Mouse (Mus musculus) CD4-positive, CD25-positive, alpha-beta regulatory T cell, adult 4 months (primary cell): ENCODE measurements around the gene Pi4kb. TPM values are rescaled to one million over a fixed set of nuclear protein-coding genes. Genes with fewer than 3 reads are reported as not detected.

Experiments
- ATAC-seq: one replicate; pipeline ENCODE4 v1.8.0; 2017
- polyA plus RNA-seq, 2 experiments: library from polyadenylated mRNA; unstranded; fragments of 100-300 nt; shearing (Covaris generic); gene quantifications; one replicate each; pipeline ENCODE4 v1.2.1; 2017

Pi4kb gene
- polyA plus RNA-seq, 2 experiments from 2014 or later = 9.4 to 17.1 TPM

DNA sequence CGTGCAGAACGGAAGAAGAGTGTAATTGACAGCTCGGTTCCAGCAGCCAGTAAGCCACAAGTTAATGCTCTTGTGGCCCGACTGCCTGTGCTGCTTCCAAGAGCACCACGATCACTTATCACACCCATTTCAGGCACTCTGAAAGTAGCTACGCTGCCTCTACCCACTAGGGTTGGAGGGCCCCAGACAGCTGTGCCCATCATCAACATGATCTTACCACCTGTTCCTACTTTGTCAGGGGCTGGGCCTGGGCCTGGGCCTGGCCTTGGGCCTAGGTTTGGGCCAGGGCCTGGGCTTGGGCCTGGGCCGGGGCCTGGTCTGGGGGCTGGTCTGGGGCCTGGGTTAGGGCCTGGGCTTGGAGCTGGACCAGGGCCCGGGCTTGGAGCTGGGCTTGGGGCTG, 16.2 kb upstream of the Pi4kb start:
- no peak for ATAC-seq

GRCm38 (mm10) chr3:94959871-94960270, 14.7 kb upstream of the Pi4kb start:
- ATAC-seq = no peak

GRCm38 (mm10) chr3:94960322-94960721, 14.2 kb upstream of the Pi4kb start:
- ATAC-seq = no peak

DNA sequence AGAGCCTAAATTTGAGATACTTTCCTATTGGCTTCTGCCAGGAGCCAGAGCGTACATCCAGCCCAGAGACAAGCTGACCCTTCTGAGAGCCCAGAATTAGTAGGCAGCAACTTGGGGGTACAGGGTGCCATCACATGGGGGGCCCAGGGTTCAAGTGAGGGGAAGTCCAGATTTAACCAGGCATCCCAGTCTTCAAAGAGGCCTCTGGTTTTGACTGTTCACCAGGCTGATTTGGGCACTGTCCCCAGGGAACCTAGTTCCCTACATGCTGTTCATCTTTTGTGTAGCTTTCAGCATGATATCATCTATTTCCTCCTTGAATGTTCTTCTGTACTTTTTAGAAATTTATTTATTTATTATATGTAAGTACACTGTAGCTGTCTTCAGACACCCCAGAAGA, 9.5 kb upstream of the Pi4kb start:
- no peak for ATAC-seq

DNA sequence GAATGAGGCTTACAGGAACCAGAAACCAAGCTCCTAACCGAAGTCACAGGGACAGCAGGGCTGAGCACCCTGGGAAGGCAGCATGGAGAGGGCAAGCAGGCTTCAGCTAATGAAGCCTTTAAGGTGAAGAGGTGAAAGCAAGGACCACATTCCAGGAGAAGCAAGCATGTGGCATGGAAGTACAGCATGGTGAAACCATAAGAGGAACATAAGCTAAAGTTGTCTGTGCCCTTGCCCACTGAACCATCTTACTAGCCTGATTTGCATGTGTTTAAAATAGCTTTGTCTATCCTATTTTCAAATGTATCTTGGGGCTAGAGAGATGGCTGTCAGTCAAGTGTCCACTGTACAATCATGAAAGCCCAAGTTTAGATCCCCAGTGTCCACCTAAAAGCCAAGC, 8.7 kb upstream of the Pi4kb start:
- no peak for ATAC-seq

DNA sequence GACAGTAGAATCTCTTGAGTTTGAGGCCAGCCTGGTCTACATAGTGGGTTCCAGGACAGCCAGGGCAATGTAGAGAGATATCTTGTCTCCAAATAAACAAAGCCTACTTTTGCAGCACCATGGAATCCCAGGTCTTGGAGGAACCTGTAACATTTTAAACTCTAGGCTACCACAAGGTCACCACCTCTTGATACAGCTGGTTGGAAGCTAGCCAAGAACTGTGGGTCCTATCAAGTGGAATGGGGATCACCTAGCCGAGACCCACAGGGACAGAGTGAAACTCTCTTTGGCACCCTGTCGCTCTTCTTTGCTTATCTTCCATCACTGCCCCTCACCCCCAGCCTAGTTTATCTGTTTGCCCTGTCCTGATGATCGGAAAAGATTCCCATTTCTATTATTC, 2.0 kb upstream of the Pi4kb start:
- no peak for ATAC-seq

GRCm38 (mm10) chr3:94973620-94974019, 911 bp upstream of the Pi4kb start:
- ATAC-seq = no peak

DNA sequence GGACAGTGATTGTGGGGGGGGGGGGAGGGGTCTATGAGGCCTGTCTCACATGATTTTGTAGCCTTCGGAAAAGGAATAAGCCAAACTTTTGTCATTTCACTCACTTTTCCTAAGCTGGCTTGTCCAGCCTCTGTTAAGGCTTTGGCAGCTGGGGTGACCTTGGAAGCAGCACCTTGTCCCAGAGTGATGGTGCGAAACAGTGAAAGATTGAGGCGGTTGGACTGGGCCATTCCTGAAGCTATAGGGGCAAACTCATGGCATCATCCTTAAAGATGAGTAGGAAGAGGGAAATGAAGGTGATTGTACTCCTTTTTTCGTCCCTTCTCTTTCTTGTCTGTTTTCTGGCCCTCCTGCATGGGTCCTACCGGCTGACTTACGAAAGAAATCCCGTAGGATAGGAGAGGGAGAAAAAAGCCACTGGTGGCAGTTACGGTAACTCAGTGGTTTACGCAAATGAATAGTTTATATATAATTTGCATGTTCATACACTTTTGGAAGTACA, 454 bp upstream of the Pi4kb start:
- peak; percentile 7 for ATAC-seq

- ATAC-seq = no peak
Measured at GRCm38 (mm10) chr3:94984312-94984711, 9.8 kb downstream of the Pi4kb start.

- no peak for ATAC-seq
Measured at GRCm38 (mm10) chr3:94985513-94985912, 11.0 kb downstream of the Pi4kb start.

GRCm38 (mm10) chr3:94987578-94987977, 13.0 kb downstream of the Pi4kb start:
- ATAC-seq = no peak

GRCm38 (mm10) chr3:94989159-94989761, 14.7 kb downstream of the Pi4kb start:
- no peak for ATAC-seq

DNA sequence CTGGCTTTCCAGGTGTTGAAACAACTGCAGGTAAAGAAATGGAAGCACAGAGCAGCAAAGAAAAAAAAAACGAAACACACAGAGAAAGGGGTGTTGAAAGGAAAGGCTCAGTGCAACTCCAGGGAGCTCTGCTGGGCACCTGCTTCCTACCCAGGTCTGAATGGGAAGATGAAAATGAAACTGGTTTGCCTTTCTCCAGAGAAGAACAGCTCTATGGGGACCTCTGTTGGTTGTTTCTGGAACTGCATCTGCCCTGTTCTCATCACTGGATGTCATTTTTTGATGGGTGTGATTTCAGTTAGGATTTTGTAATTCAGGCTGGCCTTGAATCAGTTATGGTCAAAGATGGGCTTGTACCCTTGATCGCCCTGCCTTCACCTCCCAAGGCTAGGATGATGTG, 22.4 kb downstream of the Pi4kb start:
- ATAC-seq = peak; percentile 90

DNA sequence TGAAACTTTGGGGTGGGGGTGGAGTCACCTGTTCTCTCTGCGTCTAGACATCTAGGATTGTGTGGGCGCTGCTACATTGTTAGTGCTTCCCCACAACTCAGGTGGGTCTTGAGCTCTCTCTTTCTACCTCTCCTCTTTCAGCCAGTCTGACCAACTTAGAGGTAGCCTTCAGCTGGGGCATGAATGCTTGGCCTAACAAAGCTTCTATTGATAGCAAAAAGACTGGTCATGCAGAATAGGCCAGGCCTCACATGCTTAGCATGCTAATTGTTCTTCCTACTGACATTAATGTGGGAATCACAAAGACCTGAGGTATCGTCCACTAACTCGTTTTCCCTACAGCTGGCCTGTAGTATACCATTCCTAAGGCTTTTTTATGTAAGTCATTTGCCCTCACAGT, 28.0 kb downstream of the Pi4kb start:
- ATAC-seq = no peak

- no peak for ATAC-seq
Measured at GRCm38 (mm10) chr3:95003273-95003672, 28.7 kb downstream of the Pi4kb start.

- ATAC-seq = no peak
Measured at GRCm38 (mm10) chr3:95005651-95006050, 31.1 kb downstream of the Pi4kb start.

DNA sequence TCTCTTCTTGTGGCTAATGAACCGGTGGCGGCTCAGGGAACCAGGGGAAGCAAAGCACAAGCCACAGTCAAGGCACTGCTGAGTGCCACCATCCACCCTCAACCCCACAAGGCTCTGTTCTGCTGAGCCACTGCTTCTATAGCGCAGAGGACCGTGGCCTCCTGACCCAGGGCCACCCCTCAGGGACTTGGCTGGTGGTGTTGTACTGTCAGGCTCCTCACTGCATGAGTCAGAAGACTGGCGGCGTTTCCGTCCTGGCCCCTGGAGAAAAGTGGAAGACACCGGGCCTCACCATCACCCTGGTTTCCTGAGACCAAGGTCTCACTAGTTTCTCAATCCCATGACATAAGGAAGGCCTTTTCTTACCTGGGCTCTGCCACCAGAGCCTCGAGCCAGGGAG, 33.2 kb downstream of the Pi4kb start:
- ATAC-seq = no peak

- no peak for ATAC-seq
Measured at GRCm38 (mm10) chr3:95010396-95010795, 35.9 kb downstream of the Pi4kb start.

DNA sequence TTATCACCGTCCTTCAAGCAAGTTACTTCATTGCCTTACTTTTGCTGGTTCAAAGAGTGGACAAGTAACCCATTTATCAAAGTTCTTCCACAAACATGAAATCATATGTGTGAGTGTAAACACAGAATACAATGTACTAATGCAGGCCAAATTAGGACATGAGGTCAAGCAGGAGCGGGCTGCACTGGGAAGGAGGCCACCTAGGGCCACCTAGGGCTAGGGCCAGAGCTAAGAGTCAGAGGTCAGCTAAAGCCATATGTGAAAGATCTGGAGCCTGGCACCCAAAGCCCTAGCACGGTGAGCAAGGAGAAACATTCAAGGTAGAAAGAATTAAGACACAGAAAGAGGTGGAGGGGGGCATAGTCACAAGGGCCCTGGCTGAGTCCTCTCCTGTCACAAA, 38.5 kb downstream of the Pi4kb start:
- ATAC-seq = no peak

GRCm38 (mm10) chr3:95013699-95014427, 39.3 kb downstream of the Pi4kb start:
- no peak for ATAC-seq

DNA sequence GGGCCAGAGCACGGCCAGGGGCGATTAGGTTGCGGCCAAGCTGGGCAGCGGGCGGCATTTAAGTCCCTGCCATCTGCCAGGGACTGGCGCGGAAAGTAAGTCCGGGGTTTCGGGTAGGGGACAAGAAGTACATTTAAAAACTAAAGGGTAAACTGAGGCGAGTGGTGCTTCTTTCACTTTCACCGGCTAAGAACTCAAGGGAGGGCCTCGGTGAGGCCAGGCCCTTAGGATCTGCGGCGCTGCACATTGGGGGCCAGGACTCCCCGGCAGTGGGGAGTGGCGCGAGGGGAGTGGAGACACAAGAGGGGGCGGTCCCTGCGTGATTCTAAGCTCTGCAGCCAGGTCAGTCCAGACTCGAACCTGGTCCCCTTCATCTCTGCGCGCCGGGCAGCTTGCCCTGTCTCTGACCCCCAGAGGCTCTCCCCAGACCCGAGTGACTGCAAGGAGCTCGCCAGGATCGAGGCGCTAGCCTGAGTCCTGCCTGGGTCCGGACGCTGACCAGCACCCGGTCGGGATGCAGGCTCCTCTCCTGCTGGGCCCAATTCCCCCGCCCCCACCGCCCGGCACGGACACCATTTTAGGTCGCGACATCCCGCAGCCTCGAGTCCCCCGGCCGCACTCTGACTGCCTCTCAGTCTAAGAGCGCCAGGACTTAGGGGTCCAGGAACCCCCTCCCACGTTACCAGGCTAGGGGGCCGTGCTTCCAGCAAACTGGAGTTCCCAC, 40.1 kb downstream of the Pi4kb start:
- ATAC-seq = no peak

- peak; percentile 88 for ATAC-seq
Measured at GRCm38 (mm10) chr3:95015337-95015872, 40.9 kb downstream of the Pi4kb start, which contains the start of gene Zfp687. TSS of gene Zfp687 (minus strand) at chr3:95015448.

DNA sequence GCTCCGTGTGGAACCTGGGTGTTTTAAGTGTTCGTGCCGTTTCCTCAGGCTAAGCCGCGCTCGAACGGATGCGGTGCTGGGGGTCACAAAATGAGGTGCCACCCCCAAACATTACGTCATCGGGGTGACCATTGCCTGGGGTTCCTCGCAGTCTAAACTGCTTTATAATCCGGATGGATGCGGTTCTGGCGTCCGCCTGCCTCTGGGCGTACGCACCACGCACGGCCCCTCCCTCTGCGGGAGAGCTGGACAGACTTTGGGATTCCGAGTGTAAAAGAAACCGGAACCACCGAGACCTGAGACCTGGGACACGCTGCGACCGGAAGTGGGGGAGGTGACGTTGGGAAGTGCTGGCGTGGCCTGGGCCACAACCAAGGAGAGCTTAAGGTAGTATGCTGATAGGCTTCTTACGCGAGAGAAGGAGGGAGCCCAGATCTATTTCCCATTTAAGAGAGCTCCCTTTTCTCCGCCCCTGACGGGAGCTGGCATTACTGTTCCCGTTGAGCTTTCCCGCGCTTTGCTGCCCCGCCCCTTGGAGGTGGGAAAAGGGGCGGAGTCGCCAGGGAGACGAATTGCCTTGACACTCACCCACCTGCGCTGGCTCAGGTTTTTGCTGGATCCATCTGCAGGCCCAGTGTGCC, 41.5 kb downstream of the Pi4kb start:
- peak; percentile 60 for ATAC-seq
